ENCODE assay signal across 8 mouse cellular contexts in the genomic region with DNA sequence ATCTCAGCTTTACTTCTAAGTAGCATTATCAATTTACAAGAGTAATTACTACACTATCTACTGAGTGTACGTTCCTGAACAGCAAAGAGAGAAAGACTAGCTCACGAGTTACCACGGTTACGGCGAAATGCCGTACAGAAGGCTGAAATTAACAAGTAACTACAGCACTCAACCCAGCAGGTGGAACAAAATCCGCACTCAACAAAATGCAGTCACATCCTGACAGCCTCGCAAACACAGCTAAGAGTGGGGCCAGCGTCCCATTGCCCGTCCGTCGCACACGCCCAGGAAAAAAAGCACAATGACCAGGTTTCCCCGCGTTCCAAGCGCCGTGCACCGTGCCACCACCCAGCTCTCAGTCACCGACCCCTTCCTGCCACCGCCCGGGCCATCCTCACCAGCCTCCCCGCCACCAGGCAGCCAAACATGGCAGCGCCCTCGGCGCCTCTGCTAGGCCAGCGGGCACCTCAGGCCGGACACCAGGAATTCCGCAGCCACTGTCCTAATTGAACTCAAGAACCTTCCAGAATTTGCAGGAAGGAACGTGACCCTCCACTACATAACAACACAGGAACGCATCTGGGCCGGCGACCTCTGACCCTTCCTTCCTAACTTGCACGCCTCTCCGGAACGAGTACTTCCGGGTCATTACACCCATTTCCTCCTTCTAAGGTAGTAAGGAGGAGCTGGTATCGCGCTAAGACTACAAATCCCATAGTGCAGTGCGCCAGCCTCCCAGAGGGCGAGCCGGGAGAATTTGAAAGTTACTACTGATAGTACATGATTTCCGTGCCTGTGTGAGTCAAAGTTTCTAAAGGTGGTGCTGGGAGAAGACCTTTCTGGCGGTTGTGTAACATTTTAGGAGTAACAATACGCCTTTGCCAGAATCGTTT. TPM values are rescaled to one million over a fixed set of nuclear protein-coding genes. Genes with fewer than 3 reads are reported as not detected.
DNase-seq lines count a peak whose midpoint lies in the region; ATAC-seq lines count a peak whose summit lies in the region.

TSS of gene Hikeshi (minus strand) at position 634 of the 893 bp plus-strand sequence.

- ATAC-seq in hindbrain, embryonic 12.5 days (ENCODE audit: low FRiP score): peak; percentile 99

- no peaks in the 10 kb centered on the region for H3K27me3 ChIP-seq in hindbrain, embryonic 12.5 days

- H3K4me3 ChIP-seq in hindbrain, embryonic 12.5 days: peak within 1 kb of the TSS; percentile 89

- no peaks in the 10 kb centered on the region for H3K9me3 ChIP-seq in hindbrain, embryonic 12.5 days (replicated peaks)

- peak; percentile 97 for DNase-seq in NIH3T3 (ENCODE audit: low read depth)
- peak; percentile 97 to 98 for DNase-seq in cerebellum, postnatal 10 days
- DNase-seq in frontal cortex, postnatal 10 days (ENCODE audit: low spot score in 2 of 2): peak; percentile 90 to 93
- peak; percentile 88 to 96 for DNase-seq in layer of hippocampus, postnatal 14 days (ENCODE audit: low spot score in 2 of 2)
- DNase-seq in lung, postnatal 14 days: peak; percentile 95
- peak; percentile 97 for DNase-seq in retina, adult 2 months (ENCODE audit: low read depth, low spot score)
- peak; percentile 87 to 92 for DNase-seq in thymus, postnatal 36 days

- WGBS in hindbrain, embryonic 12.5 days: under 1% methylated on average over 45 of the region's 45 CpGs

- H3K9ac ChIP-seq in hindbrain, embryonic 12.5 days: peak within 1 kb of the TSS; percentile 69

- no peaks in the 10 kb centered on the region for H3K36me3 ChIP-seq in hindbrain, embryonic 12.5 days

- H3K27ac ChIP-seq in hindbrain, embryonic 12.5 days: peak within 1 kb of the TSS; percentile 76

- H3K4me1 ChIP-seq in hindbrain, embryonic 12.5 days: peaks cover 10% of the 10 kb centered on the region

- peak within 1 kb of the TSS; percentile 65 for H3K4me2 ChIP-seq in hindbrain, embryonic 12.5 days (replicated peaks)

RNA-seq across cellular contexts. Expression of gene Hikeshi, which starts in this region (rescaled TPM):
- polyA plus RNA-seq in hindbrain, embryonic 12.5 days (2016; fragmentation: Nextera tagmentation; extraction: Ambion mirVana): 131 and 142 TPM in 2 replicates
- 100 to 1,000 TPM in 1 of 2 experiments, 10 to 100 TPM in 1; 84.7 to 102 TPM for total RNA-seq in layer of hippocampus, postnatal 14 days (2021)

Comparison
In these comparisons a context has a peak if more than half of its experiments do, and no peak if none do; other contexts are left out.
1. Peak in every context shown above with its lines: DNase-seq, ATAC-seq, H3K4me3 ChIP-seq and H3K27ac ChIP-seq.